Mouse (Mus musculus): ENCODE results near the gene Wdr48. TPM values are rescaled to one million over a fixed set of nuclear protein-coding genes. Genes with fewer than 3 reads are reported as not detected.

Wdr48 gene
- polyA plus RNA-seq, 1 experiment: 90.5 TPM

GRCm38 (mm10) chr9:119962987-119963667 is 68.4 kb downstream of the Wdr48 start:
- DNase-seq: peak; percentile 82
- Histone ChIP-seq H3K4me1 (replicated peaks; ENCODE audit: control insufficient read depth, insufficient read depth, low read length) (no peaks in the 10 kb centered on the region), H3K27ac (ENCODE audit: control insufficient read depth, insufficient read depth, low read length) (no peak overlapping the region), H3K27me3 (ENCODE audit: control insufficient read depth, insufficient read depth, low read length) (no peaks in the 10 kb centered on the region), H3K4me3 (ENCODE audit: control insufficient read depth, insufficient read depth, low read length) (no peak overlapping the region), H3K36me3 (ENCODE audit: control insufficient read depth, insufficient read depth, low read length) (no peaks in the 10 kb centered on the region)
- TF ChIP-seq CTCF (IDR thresholded peaks at IDR 0.05; ENCODE audit: borderline replicate concordance, control insufficient read depth, extremely low read depth, insufficient read depth, low read length, poor library complexity) (peak; percentile 97), POLR2A (IDR thresholded peaks at IDR 0.05; ENCODE audit: control insufficient read depth, extremely low read depth, insufficient read depth, low read length, poor library complexity) (no peak)
- 36% methylated on average over 21 of the region's 21 CpGs for WGBS

- DNase-seq: no peak
- H3K36me3 ChIP-seq (ENCODE audit: control insufficient read depth, insufficient read depth, low read length): no peaks in the 10 kb centered on the region
- no peaks in the 10 kb centered on the region for H3K27me3 ChIP-seq (ENCODE audit: control insufficient read depth, insufficient read depth, low read length)
- 81% methylated on average over 3 of the region's 3 CpGs for WGBS
- TF ChIP-seq CTCF (IDR thresholded peaks at IDR 0.05; ENCODE audit: borderline replicate concordance, control insufficient read depth, extremely low read depth, insufficient read depth, low read length, poor library complexity) (no peak), POLR2A (IDR thresholded peaks at IDR 0.05; ENCODE audit: control insufficient read depth, extremely low read depth, insufficient read depth, low read length, poor library complexity) (no peak)
- no peaks in the 10 kb centered on the region for H3K4me1 ChIP-seq (replicated peaks; ENCODE audit: control insufficient read depth, insufficient read depth, low read length)
- no peak overlapping the region for H3K4me3 ChIP-seq (ENCODE audit: control insufficient read depth, insufficient read depth, low read length)
- H3K27ac ChIP-seq (ENCODE audit: control insufficient read depth, insufficient read depth, low read length): no peak overlapping the region
Measured at GRCm38 (mm10) chr9:119964206-119964605, 69.5 kb downstream of the Wdr48 start.

- no peak for DNase-seq
- H3K27me3 ChIP-seq (ENCODE audit: control insufficient read depth, insufficient read depth, low read length): no peaks in the 10 kb centered on the region
- H3K4me3 ChIP-seq (ENCODE audit: control insufficient read depth, insufficient read depth, low read length): no peak overlapping the region
- H3K36me3 ChIP-seq (ENCODE audit: control insufficient read depth, insufficient read depth, low read length): no peaks in the 10 kb centered on the region
- TF ChIP-seq CTCF (IDR thresholded peaks at IDR 0.05; ENCODE audit: borderline replicate concordance, control insufficient read depth, extremely low read depth, insufficient read depth, low read length, poor library complexity) (no peak), POLR2A (IDR thresholded peaks at IDR 0.05; ENCODE audit: control insufficient read depth, extremely low read depth, insufficient read depth, low read length, poor library complexity) (no peak)
- H3K4me1 ChIP-seq (replicated peaks; ENCODE audit: control insufficient read depth, insufficient read depth, low read length): no peaks in the 10 kb centered on the region
- WGBS: 88% methylated on average over 3 of the region's 3 CpGs
- H3K27ac ChIP-seq (ENCODE audit: control insufficient read depth, insufficient read depth, low read length): no peak overlapping the region
Measured at GRCm38 (mm10) chr9:119965186-119965585, 70.5 kb downstream of the Wdr48 start.

GRCm38 (mm10) chr9:119966221-119966910 is 71.7 kb downstream of the Wdr48 start:
- H3K4me1 ChIP-seq (replicated peaks; ENCODE audit: control insufficient read depth, insufficient read depth, low read length): 0 out of 2 replicates have a peak, but pooled peaks cover 2% of the 10 kb centered on the region

GRCm38 (mm10) chr9:119969811-119970210 is 75.1 kb downstream of the Wdr48 start:
- no peak overlapping the region for H3K27ac ChIP-seq (ENCODE audit: control insufficient read depth, insufficient read depth, low read length)

More at GRCm38 (mm10) chr9:119966221-119966910, 71.7 kb downstream of the Wdr48 start:
- WGBS: 96% methylated on average over 26 of the region's 26 CpGs
- Histone ChIP-seq H3K27ac (ENCODE audit: control insufficient read depth, insufficient read depth, low read length) (no peak overlapping the region), H3K27me3 (ENCODE audit: control insufficient read depth, insufficient read depth, low read length) (no peaks in the 10 kb centered on the region), H3K4me3 (ENCODE audit: control insufficient read depth, insufficient read depth, low read length) (no peak overlapping the region), H3K36me3 (ENCODE audit: control insufficient read depth, insufficient read depth, low read length) (peaks cover 2% of the 10 kb centered on the region)
- TF ChIP-seq CTCF (IDR thresholded peaks at IDR 0.05; ENCODE audit: borderline replicate concordance, control insufficient read depth, extremely low read depth, insufficient read depth, low read length, poor library complexity) (no peak), POLR2A (IDR thresholded peaks at IDR 0.05; ENCODE audit: control insufficient read depth, extremely low read depth, insufficient read depth, low read length, poor library complexity) (no peak)
- no peak for DNase-seq

GRCm38 (mm10) chr9:119970221-119970620 is 75.5 kb downstream of the Wdr48 start:
- 68% methylated on average over 6 of the region's 6 CpGs for WGBS

More at GRCm38 (mm10) chr9:119969811-119970210, 75.1 kb downstream of the Wdr48 start:
- TF ChIP-seq CTCF (IDR thresholded peaks at IDR 0.05; ENCODE audit: borderline replicate concordance, control insufficient read depth, extremely low read depth, insufficient read depth, low read length, poor library complexity): no peak
- TF ChIP-seq POLR2A (IDR thresholded peaks at IDR 0.05; ENCODE audit: control insufficient read depth, extremely low read depth, insufficient read depth, low read length, poor library complexity): no peak
- Histone ChIP-seq H3K4me3 (ENCODE audit: control insufficient read depth, insufficient read depth, low read length) (no peak overlapping the region), H3K27me3 (ENCODE audit: control insufficient read depth, insufficient read depth, low read length) (no peaks in the 10 kb centered on the region), H3K36me3 (ENCODE audit: control insufficient read depth, insufficient read depth, low read length) (peaks cover 35% of the 10 kb centered on the region), H3K4me1 (replicated peaks; ENCODE audit: control insufficient read depth, insufficient read depth, low read length) (0 out of 2 replicates have a peak, but pooled peaks cover 6% of the 10 kb centered on the region)
- WGBS: 96% methylated on average over 7 of the region's 7 CpGs
- no peak for DNase-seq

More at GRCm38 (mm10) chr9:119970221-119970620, 75.5 kb downstream of the Wdr48 start:
- H3K4me1 ChIP-seq (replicated peaks; ENCODE audit: control insufficient read depth, insufficient read depth, low read length): 0 out of 2 replicates have a peak, but pooled peaks cover 6% of the 10 kb centered on the region
- H3K4me3 ChIP-seq (ENCODE audit: control insufficient read depth, insufficient read depth, low read length): no peak overlapping the region
- H3K36me3 ChIP-seq (ENCODE audit: control insufficient read depth, insufficient read depth, low read length): peaks cover 38% of the 10 kb centered on the region
- no peak for TF ChIP-seq POLR2A (IDR thresholded peaks at IDR 0.05; ENCODE audit: control insufficient read depth, extremely low read depth, insufficient read depth, low read length, poor library complexity)
- TF ChIP-seq CTCF (IDR thresholded peaks at IDR 0.05; ENCODE audit: borderline replicate concordance, control insufficient read depth, extremely low read depth, insufficient read depth, low read length, poor library complexity): peak; percentile 58; the same call in 1 of the 2 replicates
- H3K27me3 ChIP-seq (ENCODE audit: control insufficient read depth, insufficient read depth, low read length): no peaks in the 10 kb centered on the region
- H3K27ac ChIP-seq (ENCODE audit: control insufficient read depth, insufficient read depth, low read length): no peak overlapping the region
- DNase-seq: peak; percentile 47
